Mouse (Mus musculus) hindbrain, embryonic 12.5 days (tissue): ENCODE results near the gene Eno3. TPM values are rescaled to one million over a fixed set of nuclear protein-coding genes. Genes with fewer than 3 reads are reported as not detected.

ENCODE experiments used
- ATAC-seq: fragments of 200-750 bp; cut with Nextera tagmentation; 2 replicates; pipeline ENCODE4 v1.8.0; 2017; ENCODE audit warnings: moderate TSS enrichment; ENCODE audit not compliant: low FRiP score
- H3K27ac ChIP-seq: fragments of 300-500 bp; sonication (generic); 2 replicates; pipeline ENCODE4 v1.5.1; 2016; ENCODE audit warnings: mild to moderate bottlenecking
- H3K27me3 ChIP-seq: fragments of 300-500 bp; sonication (generic); 2 replicates; pipeline ENCODE4 v1.6.1; 2016; ENCODE audit warnings: mild to moderate bottlenecking
- H3K36me3 ChIP-seq: fragments of 300-500 bp; sonication (generic); 2 replicates; pipeline ENCODE4 v1.6.1; 2016; ENCODE audit warnings: mild to moderate bottlenecking
- H3K4me1 ChIP-seq: fragments of 300-500 bp; sonication (generic); 2 replicates; pipeline ENCODE4 v1.6.1; 2016
- H3K4me2 ChIP-seq: fragments of 300-500 bp; sonication (generic); replicated peaks from 2 replicates; pipeline ENCODE4 v1.6.1; 2016; ENCODE audit warnings: mild to moderate bottlenecking
- H3K4me3 ChIP-seq: fragments of 300-500 bp; sonication (generic); 2 replicates; pipeline ENCODE4 v1.5.1; 2016; ENCODE audit warnings: mild to moderate bottlenecking
- H3K9ac ChIP-seq: fragments of 300-500 bp; sonication (generic); 2 replicates; pipeline ENCODE4 v1.6.1; 2016; ENCODE audit warnings: mild to moderate bottlenecking, moderate library complexity
- H3K9me3 ChIP-seq: fragments of 300-500 bp; sonication (generic); replicated peaks from 2 replicates; pipeline ENCODE4 v1.6.1; 2016; ENCODE audit warnings: mild to moderate bottlenecking
- WGBS: fragments of 180-500 bp; shearing (Covaris S2); methylation state at CpG from one replicate; pipeline ENCODE4 v1.1.7; 2016; 5-methylcytosine and 5-hydroxymethylcytosine counted together
- microRNA-seq: library from miRNA; unstranded; fragments of <30 nt; microRNA quantifications from one replicate; pipeline ENCODE4, GENCODE M21; 2017
- polyA plus RNA-seq: library from polyadenylated mRNA; unstranded; fragments of >200 nt; fragmentation: Nextera tagmentation; extraction: Ambion mirVana; gene quantifications from 2 replicates; pipeline ENCODE4 v1.2.1, GENCODE M21; 2016

Eno3 gene
- polyA plus RNA-seq, 1 experiment from 2014 or later: 14.9 TPM

- peaks cover 27% of the 10 kb centered on the region for H3K4me1 ChIP-seq
- peaks cover 12% of the 10 kb centered on the region for H3K36me3 ChIP-seq
- H3K4me3 ChIP-seq: peak within 1 kb of the TSS; percentile 91
- peak within 1 kb of the TSS; percentile 91 for H3K9ac ChIP-seq
- H3K27ac ChIP-seq: peak within 1 kb of the TSS; percentile 89
- no peaks in the 10 kb centered on the region for H3K27me3 ChIP-seq
- H3K4me2 ChIP-seq: peak within 1 kb of the TSS; percentile 74
- peak; percentile 96 for ATAC-seq
- H3K9me3 ChIP-seq: no peaks in the 10 kb centered on the region
- WGBS: under 1% methylated on average over 69 of the region's 69 CpGs
Measured at GRCm38 (mm10) chr11:70699722-70700556, 42.9 kb downstream of the Eno3 start, which contains the start of the genes Inca1 and Kif1c. Gene Inca1 (minus strand): TSS chr11:70700155. Gene Kif1c (plus strand): TSS chr11:70700548.

DNA sequence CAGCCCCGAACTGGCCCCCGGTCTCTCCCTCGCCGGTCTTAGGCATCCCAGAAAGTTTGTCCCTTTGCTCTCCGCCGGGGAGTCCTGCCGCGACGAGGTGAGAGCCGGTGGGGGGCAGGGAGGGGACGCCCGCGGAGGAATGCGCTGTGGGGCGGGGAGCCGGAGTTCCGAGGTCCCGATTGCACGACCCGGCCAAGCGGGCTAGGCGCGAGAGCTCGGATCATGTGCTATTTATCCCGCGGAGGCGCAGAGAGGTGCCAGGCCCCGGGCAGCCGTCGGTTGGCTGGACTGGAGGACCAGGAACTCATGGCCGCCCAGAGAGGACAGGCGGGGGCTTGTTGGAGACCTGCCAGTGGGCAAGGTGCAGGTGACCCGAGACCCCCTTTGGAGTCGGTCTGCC lies 43.6 kb downstream of the Eno3 start:
- no peaks in the 10 kb centered on the region for H3K9me3 ChIP-seq
- under 1% methylated on average over 32 of the region's 34 CpGs for WGBS
- peak overlapping the region; percentile 91 for H3K4me3 ChIP-seq
- ATAC-seq: peak; percentile 55
- peak overlapping the region; percentile 91 for H3K9ac ChIP-seq
- H3K4me2 ChIP-seq: peak overlapping the region; percentile 74
- H3K4me1 ChIP-seq: peaks cover 27% of the 10 kb centered on the region
- H3K27ac ChIP-seq: peak overlapping the region; percentile 89
- no peaks in the 10 kb centered on the region for H3K27me3 ChIP-seq
- H3K36me3 ChIP-seq: peaks cover 18% of the 10 kb centered on the region

GRCm38 (mm10) chr11:70701221-70701955 lies 44.4 kb downstream of the Eno3 start:
- Histone ChIP-seq H3K9ac (peak overlapping the region; percentile 91), H3K27ac (no peak overlapping the region), H3K4me1 (peaks cover 27% of the 10 kb centered on the region), H3K9me3 (no peaks in the 10 kb centered on the region), H3K27me3 (no peaks in the 10 kb centered on the region), H3K4me3 (peak overlapping the region; percentile 91), H3K36me3 (peaks cover 26% of the 10 kb centered on the region), H3K4me2 (peak overlapping the region; percentile 74)
- 13% methylated on average over 10 of the region's 10 CpGs for WGBS
- no peak for ATAC-seq

DNA sequence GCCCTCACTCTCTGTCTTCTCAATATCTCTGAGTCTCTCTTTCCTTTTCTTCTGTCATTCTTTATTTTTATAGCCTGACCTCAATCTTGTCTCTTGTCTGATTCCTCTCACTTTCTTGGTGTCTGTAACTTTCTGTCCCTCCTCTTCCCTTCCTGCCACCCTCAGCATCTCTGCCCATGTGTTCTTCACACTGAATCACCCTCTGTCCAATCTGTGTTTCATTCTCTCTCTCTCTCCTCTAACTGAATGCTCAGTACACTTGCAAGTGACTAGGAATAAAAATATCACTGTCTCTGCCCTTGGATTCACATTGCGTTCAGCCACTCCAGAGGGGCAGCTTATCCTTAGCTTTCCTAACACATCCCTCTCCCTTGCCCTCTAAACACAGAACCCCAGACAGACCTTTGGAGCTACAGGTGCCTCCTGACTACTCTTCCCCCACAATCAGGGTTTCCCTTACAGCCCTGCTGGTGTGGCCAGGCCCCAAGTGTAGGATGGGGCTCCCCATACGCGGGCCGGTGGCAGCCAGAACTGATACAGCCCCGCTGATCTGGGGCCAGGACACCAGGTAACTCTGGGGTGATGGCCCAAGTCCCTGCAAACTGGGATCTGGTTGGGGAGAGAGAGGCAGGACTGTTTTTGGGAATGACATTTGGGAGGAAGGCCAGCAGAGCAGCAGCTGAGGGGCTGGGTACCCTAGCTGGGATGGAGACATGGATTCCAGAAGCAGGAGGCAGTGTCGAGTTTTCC lies 45.2 kb downstream of the Eno3 start:
- no peak for ATAC-seq
- Histone ChIP-seq H3K4me3 (peak overlapping the region; percentile 91), H3K4me1 (peaks cover 27% of the 10 kb centered on the region), H3K27ac (no peak overlapping the region), H3K9me3 (no peaks in the 10 kb centered on the region), H3K36me3 (peaks cover 34% of the 10 kb centered on the region), H3K27me3 (no peaks in the 10 kb centered on the region), H3K9ac (peak overlapping the region; percentile 35), H3K4me2 (peak overlapping the region; percentile 74)
- WGBS: 80% methylated on average over 6 of the region's 6 CpGs

DNA sequence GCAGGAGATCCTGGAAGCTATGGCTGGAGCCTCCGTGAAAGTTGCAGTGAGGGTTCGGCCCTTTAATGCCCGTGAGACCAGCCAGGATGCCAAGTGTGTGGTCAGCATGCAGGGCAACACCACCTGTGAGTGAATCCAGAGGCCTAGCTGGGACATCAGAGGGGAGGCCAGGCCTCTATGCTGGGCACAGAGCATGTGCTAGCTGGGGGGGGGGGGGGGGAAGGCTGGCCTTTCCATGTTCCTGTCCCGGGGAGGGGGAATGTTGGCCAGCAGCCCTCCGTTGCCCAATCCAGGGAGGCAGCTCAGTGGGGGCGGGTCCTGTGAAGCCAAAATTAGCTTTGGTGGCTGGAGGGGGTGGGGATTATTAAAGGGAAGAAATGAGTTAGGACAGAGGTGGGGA lies 45.8 kb downstream of the Eno3 start:
- 0 out of 2 replicates have a peak overlapping the region, but pooled peaks have one; percentile 35 for H3K9ac ChIP-seq
- H3K4me2 ChIP-seq: no peak overlapping the region; the same call in 1 of the 2 replicates
- H3K9me3 ChIP-seq: no peaks in the 10 kb centered on the region
- 84% methylated on average over 6 of the region's 6 CpGs for WGBS
- ATAC-seq: no peak
- H3K36me3 ChIP-seq: peaks cover 40% of the 10 kb centered on the region
- H3K27ac ChIP-seq: no peak overlapping the region
- no peaks in the 10 kb centered on the region for H3K27me3 ChIP-seq
- H3K4me1 ChIP-seq: peaks cover 27% of the 10 kb centered on the region
- H3K4me3 ChIP-seq: no peak overlapping the region

DNA sequence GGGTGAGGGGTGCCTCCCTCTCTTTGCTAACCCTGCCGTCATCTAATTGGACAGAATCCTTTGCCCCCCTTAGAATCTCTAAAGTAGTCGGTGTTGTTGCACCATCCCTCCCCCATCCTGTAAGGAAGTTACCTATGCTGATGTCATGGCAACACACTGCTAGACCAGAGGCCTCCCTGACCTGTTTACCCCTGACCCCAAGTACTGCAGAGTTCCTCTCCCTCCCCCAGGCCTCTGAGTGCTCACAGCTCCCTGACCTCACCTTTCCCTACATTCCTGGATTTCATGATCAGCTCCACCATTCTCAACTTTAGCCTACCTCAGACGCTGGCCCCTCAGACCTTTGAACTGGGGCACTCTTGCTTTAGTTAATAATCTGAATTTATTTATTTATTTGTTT lies 49.1 kb downstream of the Eno3 start:
- Histone ChIP-seq H3K9ac (no peak overlapping the region), H3K36me3 (peaks cover 68% of the 10 kb centered on the region), H3K4me3 (no peak overlapping the region), H3K27me3 (no peaks in the 10 kb centered on the region), H3K4me2 (no peak overlapping the region), H3K9me3 (no peaks in the 10 kb centered on the region), H3K4me1 (peaks cover 18% of the 10 kb centered on the region), H3K27ac (no peak overlapping the region)
- whole genome bisulfite sequencing: 91% methylated on average over 3 of the region's 3 CpGs
- ATAC-seq: no peak

DNA sequence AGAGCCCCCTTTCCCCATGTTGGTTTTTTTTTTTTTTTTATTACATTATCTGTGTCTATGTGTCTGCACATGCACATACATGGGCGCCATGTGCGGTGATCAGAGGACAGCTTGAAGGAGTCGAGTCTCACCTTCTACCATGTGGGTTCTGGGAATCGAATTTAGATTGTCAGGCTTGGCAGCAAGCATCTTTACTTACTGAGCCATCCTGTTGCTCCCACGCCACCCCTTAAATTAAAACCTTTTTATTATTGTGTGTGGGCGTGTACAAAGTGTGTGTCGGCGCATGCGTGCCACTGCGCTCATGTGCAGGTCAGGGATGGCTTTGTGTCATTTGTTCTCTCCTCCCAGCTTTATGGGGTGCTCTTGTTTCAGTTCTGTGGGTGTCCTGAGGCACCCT lies 54.0 kb downstream of the Eno3 start:
- Histone ChIP-seq H3K36me3 (peaks cover 62% of the 10 kb centered on the region), H3K4me2 (no peak overlapping the region), H3K9ac (no peak overlapping the region), H3K4me3 (no peak overlapping the region), H3K27ac (no peak overlapping the region), H3K9me3 (no peaks in the 10 kb centered on the region), H3K27me3 (no peaks in the 10 kb centered on the region), H3K4me1 (no peaks in the 10 kb centered on the region)
- WGBS: 96% methylated on average over 10 of the region's 10 CpGs
- no peak for ATAC-seq

Small RNA genes lying within 50 kb of the gene (microRNA-seq; reads per million reads assigned to microRNA genes)
- not detected for gene Mir6925

Other genes with a start within 250 kb of the Eno3 start
- gene Pelp1, start 247.2 kb upstream of the Eno3 start, polyA plus RNA-seq: 40.2 and 40.4 TPM in 2 replicates
- gene Arrb2, start 224.6 kb upstream of the Eno3 start, polyA plus RNA-seq: 36.5 and 36.8 TPM in 2 replicates
- 32.7 and 36.1 TPM in 2 replicates for gene Med11, start 205.3 kb upstream of the Eno3 start, polyA plus RNA-seq
- gene Zmynd15, start 197.8 kb upstream of the Eno3 start, polyA plus RNA-seq: 0.60 and 1.1 TPM in 2 replicates
- 2.0 and 2.1 TPM in 2 replicates for gene Cxcl16, start 197.2 kb upstream of the Eno3 start, polyA plus RNA-seq
- 0.36 TPM in 1 of 2 replicates, not detected in the other for gene Tm4sf5, start 152.0 kb upstream of the Eno3 start, polyA plus RNA-seq
- gene Vmo1, start 142.6 kb upstream of the Eno3 start, polyA plus RNA-seq: 0.34 TPM in 1 of 2 replicates, not detected in the other
- gene Gltpd2, start 138.0 kb upstream of the Eno3 start, polyA plus RNA-seq: 0.36 TPM in 1 of 2 replicates, not detected in the other
- gene Psmb6, start 131.8 kb upstream of the Eno3 start, polyA plus RNA-seq: 679 and 744 TPM in 2 replicates
- not detected in 2 replicates for gene Gm40193, start 124.3 kb upstream of the Eno3 start, polyA plus RNA-seq
- 7.2 and 7.8 TPM in 2 replicates for gene Pld2, start 117.1 kb upstream of the Eno3 start, polyA plus RNA-seq
- 17.3 and 19.1 TPM in 2 replicates for gene Mink1, start 94.3 kb upstream of the Eno3 start, polyA plus RNA-seq
- gene 4930544D05Rik, start 41.4 kb upstream of the Eno3 start, polyA plus RNA-seq: not detected in 2 replicates
- gene Chrne, start 38.0 kb upstream of the Eno3 start, polyA plus RNA-seq: not detected in 2 replicates
- gene Gp1ba, start 18.1 kb upstream of the Eno3 start, polyA plus RNA-seq: 0.10 and 0.38 TPM in 2 replicates
- 96.0 and 102 TPM in 2 replicates for gene Rnf167, start 10.0 kb upstream of the Eno3 start, polyA plus RNA-seq
- 145 and 148 TPM in 2 replicates for gene Slc25a11, start 9.7 kb upstream of the Eno3 start, polyA plus RNA-seq
- gene Pfn1, start 2.6 kb upstream of the Eno3 start, polyA plus RNA-seq: 1,190 and 1,267 TPM in 2 replicates
- gene Spag7, start 12.2 kb downstream of the Eno3 start, polyA plus RNA-seq: 143 and 144 TPM in 2 replicates
- 15.2 and 15.7 TPM in 2 replicates for gene Camta2, start 30.9 kb downstream of the Eno3 start, polyA plus RNA-seq
- gene Inca1, start 43.0 kb downstream of the Eno3 start, polyA plus RNA-seq: 0.99 and 1.4 TPM in 2 replicates
- gene Kif1c, start 43.3 kb downstream of the Eno3 start, polyA plus RNA-seq: 2.3 and 3.0 TPM in 2 replicates
- gene Zfp3, start 107.0 kb downstream of the Eno3 start, polyA plus RNA-seq: 11.1 and 12.7 TPM in 2 replicates
- gene Scimp, start 155.4 kb downstream of the Eno3 start, polyA plus RNA-seq: not detected in 2 replicates
- 56.9 and 58.5 TPM in 2 replicates for gene Rabep1, start 187.6 kb downstream of the Eno3 start, polyA plus RNA-seq